Mouse (Mus musculus): ENCODE data around the gene Ell3. TPM values are rescaled to one million over a fixed set of nuclear protein-coding genes. Genes with fewer than 3 reads are reported as not detected.
"Not testable (repeated sequence)": the region's sequence is repeated elsewhere in the genome, so short reads cannot be mapped to it uniquely, and the experiment has no call there.

The Ell3 gene
- total RNA-seq (2021) = under 1 TPM; 0.17 to 0.35 TPM
- long read RNA-seq, experiment 1 = 0 reads
- long read RNA-seq, experiment 2, partial matches to known transcripts = 0 of 1 reads
- long read RNA-seq, experiment 2, other reads (novel, unspliced or antisense) = 0 of 1 reads

GRCm38 (mm10) chr2:121444178-121444577 is at the start of gene Ell3:
Gene Ell3 (minus strand): TSS chr2:121444278.
- DNase-seq (ENCODE audit: low spot score in 2 of 2) = no peak

DNA sequence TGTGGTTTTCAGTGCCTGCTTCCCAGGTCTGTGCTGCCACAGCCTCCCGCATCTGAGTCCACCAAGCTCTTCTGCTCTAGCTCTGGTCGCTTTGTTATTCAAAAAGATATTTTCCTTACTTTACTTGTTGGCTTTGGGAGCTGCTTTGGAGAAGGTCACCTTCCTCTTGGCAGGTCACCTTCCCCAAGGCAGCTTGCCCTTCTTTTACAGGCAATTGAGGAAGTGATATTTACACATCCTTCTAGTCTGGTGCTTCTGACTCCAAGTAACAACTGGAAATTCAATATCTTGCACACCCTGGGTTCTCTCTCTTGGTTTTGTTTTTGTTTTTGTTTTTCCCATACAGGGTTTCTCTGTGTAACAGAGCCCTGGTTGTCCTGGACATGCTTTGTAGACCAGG is 40.3 kb upstream of the Ell3 start:
- DNase-seq (ENCODE audit: low spot score in 2 of 2) = not testable (repeated sequence)

DNA sequence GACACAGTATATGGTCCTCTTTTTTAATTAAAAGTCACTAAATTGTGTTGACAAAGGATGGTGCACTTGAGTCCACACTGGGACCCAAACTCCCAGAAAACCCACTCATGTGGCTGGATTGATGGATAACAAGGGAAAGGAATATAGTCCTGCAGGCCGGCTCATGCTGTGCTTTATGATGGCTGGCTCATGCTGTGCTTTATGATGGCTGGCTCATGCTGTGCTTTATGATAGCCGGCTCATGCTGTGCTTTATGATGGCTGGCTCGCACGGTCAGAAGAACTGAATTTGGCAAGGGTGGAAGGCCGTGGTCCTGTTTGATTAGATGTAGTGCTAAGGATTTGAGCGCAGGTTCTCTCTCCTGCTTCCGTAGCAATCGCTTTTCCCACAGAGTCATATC is 39.5 kb upstream of the Ell3 start:
- DNase-seq (ENCODE audit: low spot score in 2 of 2) = no peak

- not testable (repeated sequence) for DNase-seq (ENCODE audit: low spot score in 2 of 2)
These were observed 36.8 kb upstream of the Ell3 start for GRCm38 (mm10) chr2:121480916-121481315.

GRCm38 (mm10) chr2:121480498-121480897 is 36.4 kb upstream of the Ell3 start:
- peak in 1 of 2 experiments; percentile 32 for DNase-seq (ENCODE audit: low spot score in 2 of 2)

- no peak for DNase-seq (ENCODE audit: low spot score in 2 of 2)
These were observed 33.6 kb upstream of the Ell3 start for GRCm38 (mm10) chr2:121477491-121478266.

DNA sequence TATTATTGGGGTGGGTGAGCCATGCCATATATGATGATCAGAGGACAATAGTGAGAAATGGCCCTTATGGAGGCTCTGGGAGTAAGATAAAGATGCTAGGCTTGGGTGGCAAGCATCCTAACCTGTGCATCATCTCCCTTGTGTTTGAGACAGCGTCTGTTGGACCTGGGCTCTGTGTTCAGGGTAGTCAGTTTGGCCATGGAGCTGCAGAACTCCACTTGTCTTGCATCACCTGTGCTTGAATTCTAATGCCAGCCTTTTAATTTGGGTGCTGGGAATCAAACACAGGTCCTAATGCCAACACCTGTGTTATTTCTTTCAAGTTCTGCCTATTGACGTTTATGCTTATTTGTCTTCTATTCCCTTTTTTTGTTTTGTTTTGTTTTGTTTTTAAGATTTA is 31.2 kb upstream of the Ell3 start:
- DNase-seq (ENCODE audit: low spot score in 2 of 2) = not testable (repeated sequence)

DNA sequence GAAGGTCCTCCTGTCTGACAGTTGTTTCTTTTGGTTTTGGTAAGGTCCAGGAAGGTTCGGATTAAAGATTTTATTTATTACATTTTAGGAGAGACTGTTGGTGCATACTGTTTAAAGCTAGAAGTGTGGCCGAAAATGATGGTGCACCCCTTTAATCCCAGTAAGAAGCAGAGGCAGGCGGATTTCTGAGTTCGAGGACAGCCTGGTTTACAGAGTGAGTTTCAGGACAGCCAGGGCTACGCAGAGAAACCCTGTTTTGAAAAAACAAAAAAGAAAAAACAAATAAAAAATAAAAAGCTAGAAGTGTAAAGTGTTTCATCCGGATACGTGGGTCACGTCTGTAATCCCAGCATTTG is 30.1 kb upstream of the Ell3 start:
- DNase-seq (ENCODE audit: low spot score in 2 of 2) = no peak

GRCm38 (mm10) chr2:121473301-121474179 is 29.5 kb upstream of the Ell3 start, which contains the start of gene Mfap1b:
Gene Mfap1b (minus strand): TSS chr2:121474067.
- peak; percentile 64 to 68 for DNase-seq (ENCODE audit: low spot score in 2 of 2)

DNA sequence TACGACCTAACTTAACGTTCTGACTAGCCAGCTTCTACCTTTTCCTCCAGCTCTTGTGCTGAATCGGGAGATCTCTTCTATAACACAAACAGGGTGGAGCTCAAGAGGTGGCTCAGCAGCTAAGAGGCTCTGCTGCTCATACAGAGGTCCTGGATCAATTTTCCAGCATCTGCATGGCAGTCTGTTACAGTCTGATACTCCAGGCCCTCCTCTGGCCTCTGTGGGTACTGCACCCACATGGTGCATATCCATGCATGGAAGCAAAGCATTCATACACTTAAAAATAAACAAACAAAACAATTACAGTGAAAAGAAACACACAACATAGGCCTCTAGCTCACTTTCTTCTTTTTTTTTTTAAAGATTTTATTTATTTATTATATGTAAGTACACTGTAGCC is 28.7 kb upstream of the Ell3 start:
- not testable (repeated sequence) for DNase-seq (ENCODE audit: low spot score in 2 of 2)

- DNase-seq (ENCODE audit: low spot score in 2 of 2) = not testable (repeated sequence)
These were observed 24.9 kb upstream of the Ell3 start for GRCm38 (mm10) chr2:121468982-121469381.

- no peak for DNase-seq (ENCODE audit: low spot score in 2 of 2)
These were observed 16.0 kb upstream of the Ell3 start for GRCm38 (mm10) chr2:121460071-121460470.

- peak; percentile 76 for DNase-seq (ENCODE audit: low spot score in 2 of 2)
These were observed 12.9 kb upstream of the Ell3 start, which contains the start of gene Serinc4 for GRCm38 (mm10) chr2:121456692-121457642. Gene Serinc4 (minus strand): TSS chr2:121456781.

- DNase-seq (ENCODE audit: low spot score in 2 of 2) = no peak
These were observed 11.5 kb upstream of the Ell3 start for GRCm38 (mm10) chr2:121455534-121455933.

- no peak for DNase-seq (ENCODE audit: low spot score in 2 of 2)
These were observed 9.8 kb upstream of the Ell3 start for GRCm38 (mm10) chr2:121453917-121454316.

GRCm38 (mm10) chr2:121452990-121453389 is 8.9 kb upstream of the Ell3 start, which contains the start of gene Hypk:
Gene Hypk (plus strand): TSS chr2:121453290.
- no peak for DNase-seq (ENCODE audit: low spot score in 2 of 2)

DNA sequence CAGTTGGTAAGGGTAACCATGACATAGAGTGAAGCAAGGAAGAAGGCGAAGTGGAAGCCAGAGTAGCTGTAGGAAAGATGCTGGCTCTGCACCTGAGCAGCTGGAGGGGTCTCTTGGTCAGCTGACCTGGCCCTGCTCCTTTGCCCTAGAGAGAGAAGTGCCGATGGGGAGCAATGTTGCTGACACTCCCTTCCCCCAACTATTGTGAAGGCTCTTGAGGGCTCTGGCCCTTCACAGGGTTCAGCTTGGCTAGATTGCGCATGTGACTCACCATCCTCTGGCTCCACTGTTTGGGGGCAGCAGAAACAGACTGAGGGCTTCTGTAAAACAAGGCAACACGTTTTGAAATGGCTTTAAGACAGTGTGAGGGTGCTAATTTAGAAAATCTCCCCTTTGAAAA is 8.3 kb upstream of the Ell3 start:
- DNase-seq (ENCODE audit: low spot score in 2 of 2) = no peak

DNA sequence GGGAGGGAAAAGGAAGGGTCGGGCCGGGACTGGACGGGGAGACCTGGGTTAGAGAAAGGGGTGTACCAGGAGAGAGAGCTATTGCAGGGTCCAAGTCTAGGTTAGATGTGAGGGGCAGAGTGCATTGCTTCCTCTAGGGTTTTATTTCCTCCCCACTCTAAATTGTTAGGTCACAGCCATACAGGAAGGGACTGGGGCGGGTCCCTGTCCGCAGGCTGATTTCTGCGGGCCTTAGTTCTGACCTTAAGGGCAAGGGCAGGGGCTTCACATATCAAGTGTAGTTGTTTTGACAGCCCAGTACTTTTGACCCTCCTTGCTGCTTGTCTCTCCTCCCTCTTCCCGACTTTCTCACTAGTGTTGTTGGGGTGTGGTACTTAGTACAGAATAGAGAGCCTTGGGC is 6.0 kb upstream of the Ell3 start:
- no peak for DNase-seq (ENCODE audit: low spot score in 2 of 2)

- DNase-seq (ENCODE audit: low spot score in 2 of 2) = no peak
These were observed 5.5 kb upstream of the Ell3 start for GRCm38 (mm10) chr2:121449545-121450011.
